Mouse (Mus musculus): ENCODE measurements around the gene 4833439L19Rik. TPM values are rescaled to one million over a fixed set of nuclear protein-coding genes. Genes with fewer than 3 reads are reported as not detected.

The 4833439L19Rik gene
- total RNA-seq, 1 experiment, result 52.8 TPM

DNA sequence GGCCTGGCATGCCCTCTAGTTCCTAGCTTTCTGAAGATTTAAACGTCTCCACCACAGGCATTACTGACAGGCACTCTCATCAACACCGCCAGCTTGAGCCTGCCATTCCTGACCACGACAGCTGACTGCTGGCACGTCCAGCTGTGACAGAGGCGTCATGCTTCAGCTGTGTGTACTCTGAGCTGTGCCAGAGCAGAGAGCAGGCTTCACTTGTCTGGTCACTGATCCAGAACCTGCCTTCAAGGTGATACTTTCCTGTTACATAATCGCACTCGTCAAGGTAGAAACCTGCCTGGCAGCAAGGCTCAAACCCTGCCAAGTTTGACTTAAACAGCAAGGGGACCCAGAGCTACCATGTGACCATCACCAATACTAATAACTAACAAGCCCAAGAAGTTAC is 2.7 kb downstream of the 4833439L19Rik start:
- Histone ChIP-seq H3K9ac (ENCODE audit: insufficient read depth, low read depth, low read length, poor library complexity, severe bottlenecking) (no peak overlapping the region), H3K9me3 (ENCODE audit: control insufficient read depth, insufficient read depth, low read depth, low read length) (no peaks in the 10 kb centered on the region), H3K4me3 (ENCODE audit: insufficient read depth in 1 of 2, low read depth in 1 of 2, low read length in 2 of 2, poor library complexity in 1 of 2, severe bottlenecking in 1 of 2) (no peak overlapping the region), H3K27ac (ENCODE audit: insufficient read depth, low read depth, low read length, poor library complexity, severe bottlenecking) (no peak overlapping the region), H3K36me3 (ENCODE audit: control insufficient read depth, insufficient read depth, low read length, poor library complexity, severe bottlenecking) (peaks cover 30% of the 10 kb centered on the region), H3K4me1 (ENCODE audit: control insufficient read depth in 2 of 2, insufficient read depth in 2 of 2, low read length in 2 of 2, poor library complexity in 1 of 2) (peaks cover 6 to 9% of the 10 kb centered on the region in 2 experiments; a peak in 2 of 4 replicates)
- in situ Hi-C loops (cut with MboI; ENCODE audit: low sequenced_read_pairs in 2 of 2, unreplicated experiment in 2 of 2), result no loop called here
- no peak for TF ChIP-seq HCFC1 (IDR thresholded peaks at IDR 0.05; ENCODE audit: borderline replicate concordance, insufficient read depth, low read length)
- no peak for TF ChIP-seq ZNF384 (IDR thresholded peaks at IDR 0.05; ENCODE audit: low read depth, low read length)
- TF ChIP-seq MAFK (IDR thresholded peaks at IDR 0.05; ENCODE audit: insufficient read depth, low read depth, low read length), result no peak
- no peak for TF ChIP-seq ZC3H11A (IDR thresholded peaks at IDR 0.05; ENCODE audit: borderline replicate concordance, low read depth, low read length)
- no peak for TF ChIP-seq CHD2 (IDR thresholded peaks at IDR 0.05; ENCODE audit: low read depth, low read length)
- no peak for DNase-seq (ENCODE audit: low read depth, low spot score)

DNA sequence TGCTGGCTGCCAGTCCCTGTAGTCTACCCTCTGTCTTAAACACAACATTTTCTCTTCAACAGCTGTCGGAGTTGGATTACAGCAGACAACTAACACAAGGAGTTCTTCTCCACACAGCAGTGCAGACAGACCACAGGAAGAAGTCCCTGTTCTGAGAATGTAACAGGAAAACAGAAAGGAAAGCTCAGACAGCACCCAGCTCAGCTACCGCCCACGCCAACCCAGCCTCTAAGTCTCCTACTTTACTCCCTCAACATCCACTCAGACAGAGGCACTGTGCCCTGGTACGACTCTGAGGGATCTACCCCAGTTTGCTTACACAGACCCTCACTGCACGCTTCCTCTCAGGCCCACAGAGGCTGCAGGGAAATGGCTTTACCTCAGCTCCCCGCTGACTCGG is 4.6 kb downstream of the 4833439L19Rik start:
- Histone ChIP-seq H3K9me3 (ENCODE audit: control insufficient read depth, insufficient read depth, low read depth, low read length) (no peaks in the 10 kb centered on the region), H3K36me3 (ENCODE audit: control insufficient read depth, insufficient read depth, low read length, poor library complexity, severe bottlenecking) (peaks cover 43% of the 10 kb centered on the region), H3K4me3 (ENCODE audit: insufficient read depth in 1 of 2, low read depth in 1 of 2, low read length in 2 of 2, poor library complexity in 1 of 2, severe bottlenecking in 1 of 2) (no peak overlapping the region), H3K27ac (ENCODE audit: insufficient read depth, low read depth, low read length, poor library complexity, severe bottlenecking) (no peak overlapping the region), H3K4me1 (ENCODE audit: control insufficient read depth in 2 of 2, insufficient read depth in 2 of 2, low read length in 2 of 2, poor library complexity in 1 of 2) (no peaks in the 10 kb centered on the region), H3K9ac (ENCODE audit: insufficient read depth, low read depth, low read length, poor library complexity, severe bottlenecking) (no peak overlapping the region)
- in situ Hi-C loops (cut with MboI; ENCODE audit: low sequenced_read_pairs in 2 of 2, unreplicated experiment in 2 of 2), result no loop called here
- no peak for TF ChIP-seq CHD2 (IDR thresholded peaks at IDR 0.05; ENCODE audit: low read depth, low read length)
- no peak for TF ChIP-seq ZNF384 (IDR thresholded peaks at IDR 0.05; ENCODE audit: low read depth, low read length)
- TF ChIP-seq MAFK (IDR thresholded peaks at IDR 0.05; ENCODE audit: insufficient read depth, low read depth, low read length), result no peak
- TF ChIP-seq ZC3H11A (IDR thresholded peaks at IDR 0.05; ENCODE audit: borderline replicate concordance, low read depth, low read length), result no peak
- no peak for TF ChIP-seq HCFC1 (IDR thresholded peaks at IDR 0.05; ENCODE audit: borderline replicate concordance, insufficient read depth, low read length)
- DNase-seq (ENCODE audit: low read depth, low spot score), result no peak

DNA sequence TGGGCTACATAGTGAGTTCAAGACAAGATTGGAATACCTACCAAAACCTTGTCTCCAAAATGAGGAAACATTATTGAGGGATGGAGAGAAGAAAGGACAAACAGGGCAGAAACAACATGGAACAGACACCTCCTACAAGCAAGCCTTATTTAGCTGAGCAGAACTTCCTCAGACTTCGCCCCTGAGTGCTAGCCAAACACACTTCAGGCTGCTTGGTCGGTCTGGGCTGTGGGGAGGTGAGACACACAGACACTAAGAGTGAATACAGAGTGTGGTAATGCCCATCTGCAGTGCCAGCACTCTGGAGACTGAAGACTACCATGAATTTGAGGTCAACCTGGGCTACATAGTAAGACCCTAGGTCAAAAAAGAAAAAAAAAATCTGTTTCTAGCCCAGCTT is 5.6 kb downstream of the 4833439L19Rik start:
- Histone ChIP-seq H3K4me3 (ENCODE audit: insufficient read depth in 1 of 2, low read depth in 1 of 2, low read length in 2 of 2, poor library complexity in 1 of 2, severe bottlenecking in 1 of 2) (no peak overlapping the region), H3K9me3 (ENCODE audit: control insufficient read depth, insufficient read depth, low read depth, low read length) (no peaks in the 10 kb centered on the region), H3K27ac (ENCODE audit: insufficient read depth, low read depth, low read length, poor library complexity, severe bottlenecking) (no peak overlapping the region), H3K9ac (ENCODE audit: insufficient read depth, low read depth, low read length, poor library complexity, severe bottlenecking) (no peak overlapping the region), H3K4me1 (ENCODE audit: control insufficient read depth in 2 of 2, insufficient read depth in 2 of 2, low read length in 2 of 2, poor library complexity in 1 of 2) (no peaks in the 10 kb centered on the region), H3K36me3 (ENCODE audit: control insufficient read depth, insufficient read depth, low read length, poor library complexity, severe bottlenecking) (peaks cover 46% of the 10 kb centered on the region)
- in situ Hi-C loops (cut with MboI; ENCODE audit: low sequenced_read_pairs in 2 of 2, unreplicated experiment in 2 of 2), result no loop called here
- no peak for DNase-seq (ENCODE audit: low read depth, low spot score)
- TF ChIP-seq HCFC1 (IDR thresholded peaks at IDR 0.05; ENCODE audit: borderline replicate concordance, insufficient read depth, low read length) (no peak), ZC3H11A (IDR thresholded peaks at IDR 0.05; ENCODE audit: borderline replicate concordance, low read depth, low read length) (no peak), MAFK (IDR thresholded peaks at IDR 0.05; ENCODE audit: insufficient read depth, low read depth, low read length) (no peak), ZNF384 (IDR thresholded peaks at IDR 0.05; ENCODE audit: low read depth, low read length) (no peak), CHD2 (IDR thresholded peaks at IDR 0.05; ENCODE audit: low read depth, low read length) (no peak)

DNA sequence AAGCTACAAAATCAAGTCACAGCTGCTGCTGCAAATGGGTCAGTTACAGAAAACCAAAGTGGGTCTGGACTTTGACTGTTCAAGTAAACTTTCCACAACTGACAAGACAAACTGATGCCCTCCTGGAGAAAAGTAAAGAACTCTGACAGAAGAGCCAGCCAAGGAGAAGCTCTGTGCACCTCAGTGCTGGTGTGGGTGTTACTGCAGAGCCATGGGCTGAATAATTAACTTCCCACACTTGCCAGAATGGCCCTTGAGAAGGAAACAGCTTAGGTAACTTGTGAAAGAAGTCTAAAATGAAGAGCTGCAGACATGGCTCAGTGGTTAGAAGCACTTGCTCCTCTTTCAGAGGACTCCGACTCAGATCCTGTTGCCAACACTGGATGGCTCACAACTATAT is 7.6 kb downstream of the 4833439L19Rik start:
- H3K27ac ChIP-seq (ENCODE audit: insufficient read depth, low read depth, low read length, poor library complexity, severe bottlenecking), result no peak overlapping the region
- in situ Hi-C loops (cut with MboI; ENCODE audit: low sequenced_read_pairs in 2 of 2, unreplicated experiment in 2 of 2), result no loop called here
- TF ChIP-seq ZC3H11A (IDR thresholded peaks at IDR 0.05; ENCODE audit: borderline replicate concordance, low read depth, low read length), result no peak
- no peak for TF ChIP-seq ZNF384 (IDR thresholded peaks at IDR 0.05; ENCODE audit: low read depth, low read length)
- TF ChIP-seq MAFK (IDR thresholded peaks at IDR 0.05; ENCODE audit: insufficient read depth, low read depth, low read length), result no peak
- H3K4me1 ChIP-seq (ENCODE audit: control insufficient read depth in 2 of 2, insufficient read depth in 2 of 2, low read length in 2 of 2, poor library complexity in 1 of 2), result no peaks in the 10 kb centered on the region
- no peak overlapping the region for H3K4me3 ChIP-seq (ENCODE audit: insufficient read depth in 1 of 2, low read depth in 1 of 2, low read length in 2 of 2, poor library complexity in 1 of 2, severe bottlenecking in 1 of 2)
- no peaks in the 10 kb centered on the region for H3K9me3 ChIP-seq (ENCODE audit: control insufficient read depth, insufficient read depth, low read depth, low read length)
- no peak overlapping the region for H3K9ac ChIP-seq (ENCODE audit: insufficient read depth, low read depth, low read length, poor library complexity, severe bottlenecking)
- peaks cover 55% of the 10 kb centered on the region for H3K36me3 ChIP-seq (ENCODE audit: control insufficient read depth, insufficient read depth, low read length, poor library complexity, severe bottlenecking)
- DNase-seq (ENCODE audit: low read depth, low spot score), result no peak

DNA sequence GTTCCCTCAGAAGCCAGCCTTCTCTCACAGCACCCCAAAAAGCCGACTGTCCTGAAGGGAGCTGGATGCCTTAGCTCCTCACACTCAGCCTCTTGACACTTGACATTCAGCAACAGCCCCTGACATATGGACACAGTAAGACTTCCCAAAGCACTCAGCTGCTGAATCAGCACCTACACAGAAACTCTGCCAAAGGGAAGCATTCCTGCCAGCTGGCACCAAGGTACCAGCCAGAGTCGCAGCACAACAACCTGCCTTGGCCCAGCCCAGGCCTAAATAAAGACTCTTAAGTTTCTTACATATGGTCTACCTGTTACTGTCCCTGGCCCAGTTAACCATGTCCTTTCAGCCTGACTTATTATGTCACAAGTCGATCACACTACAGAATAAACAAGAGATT is 8.4 kb downstream of the 4833439L19Rik start:
- Histone ChIP-seq H3K9ac (ENCODE audit: insufficient read depth, low read depth, low read length, poor library complexity, severe bottlenecking) (no peak overlapping the region), H3K4me3 (ENCODE audit: insufficient read depth in 1 of 2, low read depth in 1 of 2, low read length in 2 of 2, poor library complexity in 1 of 2, severe bottlenecking in 1 of 2) (no peak overlapping the region), H3K36me3 (ENCODE audit: control insufficient read depth, insufficient read depth, low read length, poor library complexity, severe bottlenecking) (peaks cover 60% of the 10 kb centered on the region), H3K4me1 (ENCODE audit: control insufficient read depth in 2 of 2, insufficient read depth in 2 of 2, low read length in 2 of 2, poor library complexity in 1 of 2) (no peaks in the 10 kb centered on the region), H3K9me3 (ENCODE audit: control insufficient read depth, insufficient read depth, low read depth, low read length) (no peaks in the 10 kb centered on the region), H3K27ac (ENCODE audit: insufficient read depth, low read depth, low read length, poor library complexity, severe bottlenecking) (no peak overlapping the region)
- in situ Hi-C loops (cut with MboI; ENCODE audit: low sequenced_read_pairs in 2 of 2, unreplicated experiment in 2 of 2), result no loop called here
- no peak for DNase-seq (ENCODE audit: low read depth, low spot score)
- no peak for TF ChIP-seq HCFC1 (IDR thresholded peaks at IDR 0.05; ENCODE audit: borderline replicate concordance, insufficient read depth, low read length)
- TF ChIP-seq CHD2 (IDR thresholded peaks at IDR 0.05; ENCODE audit: low read depth, low read length), result no peak
- no peak for TF ChIP-seq ZC3H11A (IDR thresholded peaks at IDR 0.05; ENCODE audit: borderline replicate concordance, low read depth, low read length)
- no peak for TF ChIP-seq ZNF384 (IDR thresholded peaks at IDR 0.05; ENCODE audit: low read depth, low read length)
- TF ChIP-seq MAFK (IDR thresholded peaks at IDR 0.05; ENCODE audit: insufficient read depth, low read depth, low read length), result no peak
